Mouse (Mus musculus) ES-Bruce4 (cell line): Measurements from ENCODE around the gene Col13a1. TPM values are rescaled to one million over a fixed set of nuclear protein-coding genes. Genes with fewer than 3 reads are reported as not detected.

Experiments used
- H3K27ac ChIP-seq: 2 replicates; pipeline ENCODE4 v1.5.1; 2012; ENCODE audit warnings: low read length, inconsistent platforms; ENCODE audit not compliant: insufficient read depth
- H3K27me3 ChIP-seq: 2 replicates; pipeline ENCODE4 v1.6.1; 2012; ENCODE audit warnings: mild to moderate bottlenecking, low read length, inconsistent platforms; ENCODE audit not compliant: control insufficient read depth, poor library complexity, insufficient read depth, severe bottlenecking
- H3K36me3 ChIP-seq: 2 replicates; pipeline ENCODE4 v1.6.1; 2012; ENCODE audit warnings: inconsistent platforms, mild to moderate bottlenecking, low read length, moderate library complexity; ENCODE audit not compliant: control insufficient read depth, poor library complexity, insufficient read depth, severe bottlenecking
- H3K4me1 ChIP-seq: one replicate; pipeline ENCODE4 v1.8.1; 2011; ENCODE audit warnings: low read length; ENCODE audit not compliant: control insufficient read depth, insufficient read depth
- H3K4me3 ChIP-seq: 2 replicates; pipeline ENCODE4 v1.5.1; 2011; ENCODE audit warnings: low read depth, mild to moderate bottlenecking, low read length
- H3K9ac ChIP-seq: 2 replicates; pipeline ENCODE4 v1.6.1; 2012; ENCODE audit warnings: low read depth, mild to moderate bottlenecking, inconsistent platforms; ENCODE audit not compliant: poor library complexity, severe bottlenecking
- H3K9me3 ChIP-seq: replicated peaks from 2 replicates; pipeline ENCODE4 v1.6.1; 2012; ENCODE audit warnings: mild to moderate bottlenecking, low read length, inconsistent platforms; ENCODE audit not compliant: control insufficient read depth, poor library complexity, insufficient read depth, severe bottlenecking
- CTCF ChIP-seq: IDR thresholded peaks from one replicate; pipeline ENCODE4 v1.8.1; 2011; ENCODE audit warnings: low read depth, low read length
- EP300 ChIP-seq: IDR thresholded peaks from 2 replicates; pipeline ENCODE4 v1.6.1; 2011; ENCODE audit warnings: low read depth, low read length; ENCODE audit not compliant: insufficient read depth
- POLR2A ChIP-seq: IDR thresholded peaks from one replicate; pipeline ENCODE4 v1.8.1; 2011; ENCODE audit warnings: low read length; ENCODE audit not compliant: insufficient read depth
- polyA plus RNA-seq: library from polyadenylated mRNA; stranded (reverse); fragments of >200 nt; gene quantifications from 2 replicates; pipeline ENCODE4 v1.2.4, GENCODE M21; 2011; ENCODE audit warnings: low read depth; ENCODE audit not compliant: missing spikeins, insufficient read depth, insufficient read length

Col13a1 gene
- polyA plus RNA-seq, 1 experiment, result 1.0 TPM

- Histone ChIP-seq H3K4me3 (no peak overlapping the region), H3K36me3 (no peaks in the 10 kb centered on the region), H3K27ac (no peak overlapping the region), H3K4me1 (no peaks in the 10 kb centered on the region), H3K9me3 (no peaks in the 10 kb centered on the region), H3K9ac (no peak overlapping the region), H3K27me3 (no peaks in the 10 kb centered on the region)
- no peak for TF ChIP-seq CTCF
- no peak for TF ChIP-seq POLR2A
- no peak for TF ChIP-seq EP300
Measured at GRCm38 (mm10) chr10:61879427-61879826, 99.5 kb downstream of the Col13a1 start.

GRCm38 (mm10) chr10:61877787-61878186 lies 101.1 kb downstream of the Col13a1 start:
- Histone ChIP-seq H3K27ac (no peak overlapping the region), H3K27me3 (no peaks in the 10 kb centered on the region), H3K36me3 (no peaks in the 10 kb centered on the region), H3K9ac (no peak overlapping the region), H3K4me1 (no peaks in the 10 kb centered on the region), H3K4me3 (no peak overlapping the region), H3K9me3 (no peaks in the 10 kb centered on the region)
- TF ChIP-seq CTCF (peak; percentile 94), POLR2A (no peak)

DNA sequence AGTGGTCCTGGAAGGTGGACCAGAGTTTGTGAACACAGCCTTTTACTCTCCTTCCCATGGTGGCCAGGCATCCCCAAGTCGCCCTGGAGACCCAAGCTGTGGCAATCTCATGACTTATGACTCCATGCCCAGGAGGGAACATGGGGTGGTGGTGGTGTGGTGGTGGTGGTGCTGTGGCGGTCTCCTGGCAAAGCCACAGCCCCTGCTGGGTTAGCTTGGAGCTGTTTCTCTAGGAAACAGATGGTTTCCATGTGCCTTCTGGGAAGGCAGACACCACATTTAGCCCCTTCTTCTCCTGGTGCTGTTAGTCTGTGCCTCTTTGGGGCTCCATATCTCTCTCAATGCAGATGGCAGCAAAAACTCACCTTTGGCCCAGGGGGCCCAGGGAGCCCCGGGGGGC lies 109.1 kb downstream of the Col13a1 start:
- H3K4me1 ChIP-seq, result no peaks in the 10 kb centered on the region
- no peaks in the 10 kb centered on the region for H3K27me3 ChIP-seq
- no peak overlapping the region for H3K27ac ChIP-seq
- H3K4me3 ChIP-seq, result no peak overlapping the region
- no peak for TF ChIP-seq EP300
- TF ChIP-seq POLR2A, result no peak
- TF ChIP-seq CTCF, result no peak
- no peak overlapping the region for H3K9ac ChIP-seq
- no peaks in the 10 kb centered on the region for H3K9me3 ChIP-seq
- H3K36me3 ChIP-seq, result no peaks in the 10 kb centered on the region

DNA sequence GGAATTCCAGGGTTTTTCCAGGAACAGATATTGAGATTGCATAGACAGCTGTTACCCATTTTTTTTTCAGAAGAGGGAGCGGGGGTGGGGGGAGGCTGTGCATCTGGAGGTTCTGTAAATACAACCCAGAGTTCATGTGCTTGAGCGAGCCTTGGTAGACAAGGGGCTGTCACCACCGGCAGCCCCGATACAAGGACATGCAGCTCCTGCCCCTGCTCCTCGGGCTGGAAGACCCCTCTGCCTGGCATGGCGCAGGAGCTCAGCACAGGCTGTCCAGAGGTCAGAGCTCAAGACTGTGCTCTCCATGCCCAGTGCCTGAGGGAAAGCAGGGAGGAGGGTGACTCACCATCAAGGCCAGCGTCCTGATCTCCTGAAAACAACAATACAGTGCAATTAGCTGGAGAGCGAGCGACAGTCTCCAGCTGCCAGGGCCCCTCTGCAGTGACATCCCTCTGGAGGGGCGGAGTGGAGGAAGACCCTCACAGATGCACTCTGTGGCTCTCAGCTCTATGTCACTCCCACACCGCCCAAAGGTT lies 112.8 kb downstream of the Col13a1 start:
- H3K9ac ChIP-seq, result no peak overlapping the region
- H3K9me3 ChIP-seq, result peaks cover 3% of the 10 kb centered on the region; the same call in 1 of the 2 replicates
- H3K27me3 ChIP-seq, result no peaks in the 10 kb centered on the region
- H3K36me3 ChIP-seq, result no peaks in the 10 kb centered on the region
- no peak overlapping the region for H3K27ac ChIP-seq
- no peaks in the 10 kb centered on the region for H3K4me1 ChIP-seq
- no peak overlapping the region for H3K4me3 ChIP-seq
- TF ChIP-seq CTCF (no peak), POLR2A (no peak), EP300 (no peak)

DNA sequence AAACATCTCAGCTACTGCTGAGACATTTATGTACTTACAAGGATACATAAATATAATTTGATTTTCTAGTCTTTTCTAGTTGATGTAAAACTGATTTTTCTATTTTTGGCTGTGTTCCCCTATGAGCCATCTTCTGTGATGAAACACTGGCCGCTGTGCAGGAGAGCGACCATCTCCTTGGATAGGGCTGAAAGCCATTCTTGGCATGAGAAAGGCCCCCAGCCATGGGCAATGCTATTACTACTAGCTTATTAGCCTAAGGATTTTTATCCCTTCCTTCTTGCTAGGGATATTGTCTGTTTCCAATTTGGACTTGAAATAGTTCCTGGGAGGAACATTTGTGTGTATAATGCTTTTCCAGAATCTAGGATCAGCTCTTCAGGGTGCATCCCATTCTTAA lies 119.5 kb downstream of the Col13a1 start:
- Histone ChIP-seq H3K4me1 (peaks cover 2% of the 10 kb centered on the region), H3K36me3 (no peaks in the 10 kb centered on the region), H3K4me3 (no peak overlapping the region), H3K27ac (no peak overlapping the region), H3K27me3 (no peaks in the 10 kb centered on the region), H3K9ac (no peak overlapping the region), H3K9me3 (peaks cover 3% of the 10 kb centered on the region; the same call in 1 of the 2 replicates)
- TF ChIP-seq CTCF (no peak), POLR2A (no peak), EP300 (no peak)

DNA sequence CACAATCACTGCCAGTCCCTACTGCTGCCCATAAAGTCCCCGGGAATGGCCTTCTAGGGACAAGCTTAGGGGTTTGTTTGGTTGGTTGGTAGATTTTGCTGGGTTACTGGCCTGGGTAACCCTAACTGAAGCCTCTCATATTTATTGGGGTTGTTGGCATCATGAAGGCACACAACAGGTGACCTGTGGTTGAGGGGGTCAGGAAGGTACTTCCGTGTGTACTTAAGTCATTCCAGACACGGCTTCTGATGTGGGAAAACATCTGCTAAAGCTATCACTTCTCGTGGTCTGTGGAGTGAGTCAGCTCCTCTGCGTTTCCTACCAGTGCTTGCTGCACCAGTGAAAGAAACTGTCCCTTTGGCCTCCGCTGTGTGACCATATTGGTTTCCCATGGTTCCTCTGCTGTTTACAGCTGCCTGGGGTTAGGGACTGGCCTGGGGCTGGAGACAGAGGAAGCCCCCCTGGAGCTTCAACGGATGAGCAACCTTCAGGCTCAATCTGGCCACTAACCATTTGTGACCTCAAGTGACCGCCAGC lies 123.7 kb downstream of the Col13a1 start:
- Histone ChIP-seq H3K27ac (no peak overlapping the region), H3K9ac (no peak overlapping the region), H3K36me3 (no peaks in the 10 kb centered on the region), H3K27me3 (no peaks in the 10 kb centered on the region), H3K4me3 (no peak overlapping the region), H3K9me3 (no peaks in the 10 kb centered on the region), H3K4me1 (peaks cover 2% of the 10 kb centered on the region)
- TF ChIP-seq POLR2A (no peak), CTCF (no peak), EP300 (no peak)
